Mouse (Mus musculus): Measurements from ENCODE around the gene S100a4.

The S100a4 gene

DNA sequence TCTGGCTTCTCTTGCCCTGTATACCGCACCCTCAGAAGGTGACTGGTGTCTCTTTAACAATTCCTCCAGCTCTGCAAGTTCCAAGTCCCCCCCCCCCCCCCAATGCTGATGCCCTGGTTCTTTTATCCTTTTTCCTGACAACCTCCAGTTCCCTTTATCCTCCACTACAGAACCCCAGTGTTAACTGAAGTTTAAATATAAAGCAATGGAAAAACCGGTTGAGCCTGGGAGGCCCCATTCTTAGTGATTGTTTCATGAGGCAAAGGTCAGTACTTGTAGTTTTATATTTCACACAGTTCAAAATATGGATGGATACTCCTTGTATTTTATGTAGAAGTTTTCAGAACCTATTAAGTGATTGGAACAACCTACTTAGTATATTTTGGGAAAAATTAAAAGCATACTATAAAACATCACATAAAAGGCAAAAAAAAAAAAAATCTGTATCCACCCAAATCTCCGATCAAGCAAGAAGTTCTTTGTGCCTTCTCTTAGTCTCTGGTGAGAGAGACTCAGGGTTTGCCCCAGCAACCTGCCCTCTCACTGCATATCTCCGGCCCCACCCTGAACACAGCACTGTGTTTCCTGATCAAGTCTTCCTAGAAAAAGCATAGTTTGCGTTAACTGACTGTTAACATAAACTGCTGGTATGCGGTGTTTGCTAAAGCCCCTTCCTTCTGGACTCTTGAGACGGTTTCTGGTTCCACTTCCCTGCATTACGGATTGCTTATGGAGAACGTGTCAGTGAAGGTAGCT lies 22.9 kb downstream of the S100a4 start:
- no peak for DNase-seq

DNA sequence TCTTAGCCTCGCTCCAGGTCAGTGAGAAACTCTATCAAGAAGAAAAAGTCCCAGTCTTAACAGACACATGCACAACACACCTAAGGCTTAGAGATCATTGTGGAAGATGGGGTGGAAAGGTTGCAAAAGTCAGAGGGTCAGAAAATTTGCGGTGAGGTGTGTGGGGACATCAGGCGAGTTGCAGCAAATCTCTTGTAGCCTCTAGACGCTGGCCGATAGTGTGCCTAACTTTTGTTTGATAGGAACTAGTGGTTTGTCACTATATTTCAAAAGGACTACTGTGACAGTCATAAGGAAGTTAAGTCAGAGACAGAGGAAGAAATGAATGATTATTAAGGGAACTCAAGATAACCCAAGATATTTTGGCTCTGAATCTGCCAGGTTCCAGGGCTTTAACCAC lies 23.8 kb downstream of the S100a4 start:
- no peak for DNase-seq

DNA sequence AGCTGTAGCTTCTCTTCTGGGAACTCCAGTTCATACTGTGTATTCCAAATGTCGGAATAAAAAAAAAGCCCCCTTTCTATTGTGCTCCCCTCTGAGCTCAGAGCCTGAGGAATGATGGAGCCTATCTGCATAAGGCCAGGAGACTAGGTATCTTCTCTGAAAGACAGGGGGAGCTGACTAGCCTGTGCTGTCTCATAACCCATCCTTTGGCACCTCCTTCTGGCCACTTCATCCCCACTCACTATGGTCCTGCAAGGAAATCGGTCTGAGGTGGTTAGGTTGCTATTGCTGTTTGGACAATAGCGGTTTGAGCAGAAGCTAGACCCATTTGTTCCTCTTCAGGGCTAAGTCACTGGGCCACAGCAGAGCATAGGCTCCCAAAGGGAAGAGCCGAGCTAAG lies 24.2 kb downstream of the S100a4 start:
- DNase-seq, result peak; percentile 50

DNA sequence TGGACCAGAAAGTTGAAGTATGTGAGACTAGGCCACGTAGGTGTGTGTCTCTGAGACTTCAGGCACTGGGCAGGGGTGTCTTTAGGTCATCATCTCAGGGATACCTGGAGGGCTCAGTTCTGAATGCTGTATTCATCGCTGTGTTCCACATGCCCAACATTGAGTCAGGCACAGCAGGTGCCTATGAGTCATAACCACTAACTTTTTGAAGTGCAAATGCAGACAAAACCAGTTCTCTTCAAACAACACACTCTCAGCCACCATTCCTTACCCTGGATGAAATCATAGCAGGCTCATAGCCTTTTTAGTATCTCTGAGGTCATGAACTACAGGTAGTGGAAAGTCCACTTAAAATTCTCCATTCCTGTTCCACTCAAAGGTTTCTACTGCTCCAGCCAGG lies 25.7 kb downstream of the S100a4 start:
- DNase-seq, result peak; percentile 28

DNA sequence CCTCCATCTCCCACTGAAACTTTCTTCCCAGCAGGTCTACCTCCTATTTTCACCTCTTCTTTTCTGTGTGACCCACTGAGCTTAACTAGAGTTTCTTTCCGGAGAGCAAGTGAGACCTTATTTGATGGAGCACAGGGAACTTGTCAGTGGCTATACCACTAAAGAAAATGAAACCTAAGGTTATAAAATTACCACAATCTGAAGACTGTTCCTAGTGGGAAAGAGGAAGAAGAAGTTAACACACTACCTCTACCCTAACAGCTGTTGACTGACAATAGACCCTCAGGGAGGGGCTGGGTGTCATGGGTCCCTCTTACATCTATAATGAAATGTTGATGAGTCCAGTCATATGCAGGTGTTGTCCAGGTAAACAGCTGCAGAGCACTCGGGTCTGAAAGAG lies 28.4 kb downstream of the S100a4 start:
- no peak for DNase-seq

DNA sequence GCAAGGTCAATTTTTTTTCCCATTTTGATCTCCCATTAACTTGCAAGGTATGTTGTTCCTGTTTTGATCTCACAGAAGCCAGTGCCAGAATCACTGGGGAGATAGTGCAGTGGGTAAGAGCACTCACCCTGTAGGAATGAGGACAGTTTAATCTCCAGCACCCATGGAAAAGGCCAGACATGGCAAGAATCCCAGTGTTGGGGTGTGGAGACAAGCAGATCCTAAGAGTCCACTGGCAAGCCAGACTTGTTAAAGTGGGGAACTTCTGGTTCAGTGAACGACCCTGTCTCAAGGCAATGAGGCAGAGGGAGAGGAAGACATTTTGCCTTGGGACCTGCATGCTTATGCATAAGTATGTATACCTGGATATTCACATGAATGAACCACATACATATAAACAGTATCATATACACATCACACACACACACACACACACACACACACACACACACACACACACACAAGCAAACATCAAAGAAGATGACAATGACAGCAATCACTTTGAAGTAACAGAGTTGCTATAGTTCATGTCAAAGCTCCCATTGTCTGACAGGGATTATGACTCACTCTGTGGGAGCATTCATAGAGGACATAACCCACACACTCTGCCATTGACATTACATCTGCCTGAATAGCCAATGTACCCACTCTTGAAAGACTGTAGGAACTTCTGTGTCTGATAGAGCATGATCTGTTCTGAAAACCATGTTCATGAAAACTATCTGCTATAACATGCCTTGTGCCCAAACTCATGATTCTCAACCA lies 35.1 kb downstream of the S100a4 start:
- no peak for DNase-seq

DNA sequence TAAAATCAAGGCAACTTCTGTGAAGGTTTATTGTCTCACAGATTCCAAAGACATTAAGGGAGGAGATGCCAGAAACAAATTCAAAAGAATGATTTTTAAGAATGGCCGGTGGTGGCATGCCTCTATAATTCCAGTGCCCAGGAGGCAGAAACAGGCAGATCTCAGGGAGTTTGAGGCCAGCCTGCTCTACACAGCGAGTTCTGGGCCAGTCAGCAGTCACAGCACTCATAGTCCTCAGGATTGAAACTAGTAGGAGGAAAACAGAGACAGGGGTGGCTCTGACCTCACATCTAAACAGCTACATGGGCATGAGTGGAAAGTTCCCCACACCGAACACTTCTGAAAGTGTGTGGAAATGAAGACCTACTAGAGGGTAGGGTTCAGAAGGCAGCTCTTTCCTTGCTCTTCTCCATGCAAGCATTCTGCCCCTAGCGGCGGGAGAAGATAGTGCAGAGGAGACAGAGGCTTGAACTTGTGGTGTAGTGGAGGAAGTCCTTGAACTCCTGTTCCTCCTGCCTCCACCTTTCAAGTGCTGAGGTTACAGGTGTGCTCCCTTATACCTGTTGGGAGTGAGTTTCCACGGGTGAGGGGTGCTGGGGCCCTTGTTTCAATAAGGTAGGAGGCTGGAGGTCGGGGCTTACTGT lies 36.1 kb downstream of the S100a4 start:
- peak; percentile 64 for DNase-seq

DNA sequence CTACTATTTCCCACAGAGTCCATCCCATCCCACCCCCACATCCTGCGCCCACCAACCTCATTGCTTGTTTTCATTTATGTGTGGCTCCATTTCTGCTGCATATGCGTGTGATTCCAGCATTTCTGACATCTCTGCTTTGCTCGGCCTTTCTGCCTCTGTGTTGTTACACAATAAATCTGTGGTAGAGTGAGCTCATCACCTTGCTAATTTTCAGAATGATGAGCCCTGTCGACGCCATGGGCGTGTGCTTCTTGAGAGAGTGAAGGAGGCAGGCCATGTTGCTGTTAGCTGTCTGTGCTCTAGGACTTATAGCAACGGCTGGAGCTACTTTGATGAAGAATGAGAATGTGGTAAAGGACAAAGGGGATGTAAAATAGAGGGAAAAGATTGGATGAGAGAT lies 37.4 kb downstream of the S100a4 start:
- DNase-seq, result no peak

DNA sequence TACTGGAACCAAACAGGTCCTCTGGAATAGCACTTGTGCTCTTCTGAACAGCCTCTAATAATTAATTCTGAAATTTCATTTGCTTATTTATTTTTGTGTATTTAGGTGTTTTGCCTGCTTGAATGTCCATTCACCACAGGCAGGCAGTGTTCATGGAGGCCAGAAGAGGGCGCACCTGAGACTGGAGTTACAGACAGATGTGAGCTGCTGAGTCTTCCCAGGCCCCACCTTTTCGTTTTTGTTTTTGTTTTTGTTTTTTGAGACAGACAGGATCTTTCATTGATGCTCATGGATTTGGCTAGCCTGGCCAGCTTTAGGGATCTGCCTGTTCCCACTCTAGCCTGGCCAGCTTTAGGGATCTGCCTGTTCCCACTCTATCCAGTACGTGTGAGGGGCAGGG lies 40.6 kb downstream of the S100a4 start:
- peak; percentile 83 for DNase-seq

DNA sequence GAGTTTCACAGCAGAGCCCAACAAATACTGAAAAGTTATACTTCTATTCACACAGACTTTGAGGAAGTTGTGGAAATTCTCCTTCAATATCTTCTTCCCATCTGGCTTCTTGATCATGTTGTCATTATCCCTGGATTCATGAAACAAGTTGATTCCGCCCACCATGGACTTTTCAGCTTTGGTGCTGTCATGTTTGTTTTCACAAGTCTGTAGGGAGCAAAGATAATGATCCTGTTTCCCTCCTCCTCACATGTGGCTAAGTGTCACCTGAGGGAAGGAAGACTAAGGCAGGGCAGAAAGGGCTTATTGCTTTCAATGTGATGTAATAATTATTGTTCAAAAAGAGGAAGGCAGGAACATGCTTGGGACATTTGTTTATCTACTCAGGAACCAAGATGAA lies 43.7 kb downstream of the S100a4 start:
- DNase-seq, result no peak

DNA sequence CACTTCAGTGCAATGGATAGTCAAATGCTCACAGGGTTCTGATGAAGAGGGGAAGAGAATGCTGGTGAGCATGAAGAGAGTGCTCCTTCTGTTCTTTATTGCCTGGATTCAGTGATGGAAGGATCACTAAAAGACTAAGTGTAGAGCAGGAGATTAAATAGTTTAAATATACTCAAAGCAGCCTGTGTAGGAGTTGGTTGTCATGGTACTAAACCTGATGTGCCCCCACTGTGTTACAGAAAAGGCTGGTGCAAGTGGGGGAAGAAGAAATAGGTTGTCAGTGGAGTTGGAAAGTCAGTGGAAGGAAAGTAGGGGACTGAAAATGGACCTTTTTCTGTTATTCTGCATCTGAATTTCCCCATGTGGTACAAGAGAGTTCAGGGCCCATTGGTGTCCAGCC lies 45.4 kb downstream of the S100a4 start:
- no peak for DNase-seq

DNA sequence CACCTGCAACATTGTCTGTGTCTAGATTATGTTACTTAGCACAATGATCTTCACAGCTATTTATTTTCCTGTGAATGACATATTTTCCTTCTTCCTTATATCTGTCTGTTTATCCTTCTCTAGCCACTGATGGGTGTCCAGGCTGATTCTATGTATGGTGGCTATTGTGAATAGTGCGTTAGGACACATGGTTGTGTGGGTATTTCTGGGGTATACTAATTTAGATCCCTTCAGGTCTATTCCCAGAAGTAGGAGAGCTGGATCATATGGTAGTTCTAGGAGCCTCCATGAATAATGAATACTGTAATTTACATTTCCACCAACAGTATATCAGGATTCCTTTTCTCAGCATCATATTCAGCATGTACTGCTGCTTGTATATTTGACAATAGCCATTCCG lies 46.3 kb downstream of the S100a4 start:
- no peak for DNase-seq

DNA sequence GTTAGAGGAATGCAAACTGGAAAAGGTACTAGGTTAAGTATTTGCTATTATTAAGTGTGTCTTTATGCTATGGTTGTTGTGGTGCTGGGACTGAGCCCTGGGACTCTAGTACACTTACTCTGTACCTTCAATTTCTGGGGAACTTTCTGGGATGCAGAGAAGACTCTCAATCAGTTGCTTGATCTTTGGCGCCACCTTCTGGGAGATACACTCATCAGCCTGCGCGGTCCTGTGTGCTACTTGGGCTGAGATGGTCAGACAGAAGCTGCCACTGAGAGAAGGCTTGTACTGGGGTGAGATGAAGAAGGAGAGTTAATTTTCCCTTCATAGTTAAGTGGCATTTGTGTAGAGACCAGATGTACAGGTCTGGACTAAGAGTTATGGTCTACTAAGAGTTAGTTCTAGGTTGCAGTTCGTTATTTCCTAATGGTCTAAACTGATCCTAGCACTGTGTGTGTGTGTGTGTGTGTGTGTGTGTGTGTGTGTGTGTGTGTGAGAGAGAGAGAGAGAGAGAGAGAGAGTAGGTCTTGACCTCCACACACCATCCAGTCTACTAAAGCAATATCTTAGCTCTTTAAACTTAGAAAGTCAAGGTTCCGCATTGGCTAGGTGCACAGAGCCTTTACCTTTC lies 49.4 kb downstream of the S100a4 start:
- peak; percentile 89 for DNase-seq

DNA sequence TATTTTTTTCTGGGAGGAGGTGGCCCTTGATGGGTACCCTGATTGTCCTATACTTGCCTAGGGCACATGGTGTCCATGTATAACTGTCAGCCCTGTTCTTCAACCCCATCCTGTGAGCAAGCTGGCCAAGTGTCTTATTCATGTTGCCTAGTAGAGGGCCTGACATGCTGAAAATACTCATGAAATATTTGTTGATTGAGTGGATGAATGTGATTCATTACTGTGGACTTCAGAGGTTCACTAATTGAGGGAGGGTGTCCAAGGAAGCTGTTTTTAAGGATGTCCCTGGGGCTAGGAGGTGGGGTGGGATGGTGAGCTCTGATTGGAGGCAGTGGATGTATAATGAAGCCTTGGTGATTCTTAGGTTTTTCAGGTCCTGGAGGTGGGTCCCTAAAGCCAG lies 50.1 kb downstream of the S100a4 start, which contains the start of gene S100a7a:
Gene S100a7a (plus strand): TSS at position 301 of the 400 bp plus-strand sequence.
- no peak for DNase-seq

All from lung, postnatal 36 days (tissue).